Mouse (Mus musculus) cerebellum, adult 9-10 months (tissue): ENCODE data around the gene Tceanc2.

Experiments used
- DNase-seq: peaks from one replicate; pipeline ENCODE4 v3.0.0; 2022

The Tceanc2 gene

GRCm38 (mm10) chr4:107178182-107178829 is 610 bp downstream of the Tceanc2 start, which contains the start of gene Tmem59:
Tmem59 (plus strand) TSS chr4:107178399.
- DNase-seq, result peak; percentile 96

- DNase-seq, result no peak
Observed at GRCm38 (mm10) chr4:107177506-107177905, 1.4 kb downstream of the Tceanc2 start.

- DNase-seq, result no peak
Observed at GRCm38 (mm10) chr4:107167798-107168197, 11.1 kb downstream of the Tceanc2 start.

DNA sequence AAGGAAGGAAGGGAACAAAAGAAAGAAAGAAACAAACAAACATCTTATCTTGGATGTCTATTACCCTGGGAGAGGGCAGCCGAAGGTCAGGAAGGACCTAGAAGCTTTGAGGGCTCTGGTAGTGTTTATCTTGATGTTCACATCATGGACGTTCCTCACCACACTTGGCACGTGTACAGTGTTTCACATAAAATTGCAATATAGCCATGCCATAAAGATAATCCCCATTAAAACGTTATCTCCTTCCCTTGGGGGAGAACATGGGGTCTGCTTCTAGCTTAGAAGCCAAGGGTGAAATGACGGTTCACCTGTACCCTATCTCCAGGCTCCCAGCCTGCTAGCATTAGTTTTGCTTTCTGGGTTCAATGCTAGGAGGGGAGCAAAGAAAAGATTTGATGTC is 12.2 kb downstream of the Tceanc2 start:
- no peak for DNase-seq

- DNase-seq, result peak; percentile 92
Observed at GRCm38 (mm10) chr4:107163756-107164587, 14.9 kb downstream of the Tceanc2 start.

DNA sequence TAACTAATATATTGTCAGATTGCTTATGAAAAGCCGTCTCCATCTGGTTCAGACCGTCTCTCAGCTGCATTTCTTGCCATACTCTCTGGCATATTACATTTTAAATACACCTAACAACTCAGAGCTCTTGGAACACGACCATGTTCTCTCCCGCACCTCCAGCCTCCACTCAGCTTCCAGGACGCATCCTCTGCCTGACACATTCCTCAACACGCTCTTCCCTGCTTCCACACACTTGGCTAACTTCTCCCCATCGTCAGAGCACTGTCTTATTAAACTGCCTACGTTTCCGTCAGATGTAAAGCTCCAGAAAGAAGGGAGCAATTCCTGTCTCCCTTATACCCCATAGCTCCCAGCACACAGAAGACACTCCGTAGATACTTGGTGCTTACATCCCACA is 15.6 kb downstream of the Tceanc2 start:
- DNase-seq, result no peak

DNA sequence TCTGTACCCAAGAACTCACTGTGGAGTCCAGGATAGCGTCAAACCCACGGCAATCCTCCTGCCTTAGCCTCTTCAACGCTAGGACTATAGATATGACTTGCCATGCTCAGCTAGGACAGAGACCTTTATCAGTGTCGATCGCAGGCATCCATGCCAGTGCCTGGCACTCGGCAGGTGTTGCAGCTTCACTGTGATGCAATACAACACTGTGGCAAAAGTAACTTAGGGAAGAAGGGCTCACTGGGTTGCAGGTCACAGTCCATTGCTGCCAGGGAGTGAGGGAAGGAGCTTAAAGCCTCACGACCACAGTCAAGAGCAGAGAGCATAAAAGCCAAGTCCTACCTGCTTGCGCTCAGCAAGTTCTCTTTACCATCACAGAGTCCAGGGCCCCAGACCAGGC is 18.7 kb downstream of the Tceanc2 start:
- no peak for DNase-seq

DNA sequence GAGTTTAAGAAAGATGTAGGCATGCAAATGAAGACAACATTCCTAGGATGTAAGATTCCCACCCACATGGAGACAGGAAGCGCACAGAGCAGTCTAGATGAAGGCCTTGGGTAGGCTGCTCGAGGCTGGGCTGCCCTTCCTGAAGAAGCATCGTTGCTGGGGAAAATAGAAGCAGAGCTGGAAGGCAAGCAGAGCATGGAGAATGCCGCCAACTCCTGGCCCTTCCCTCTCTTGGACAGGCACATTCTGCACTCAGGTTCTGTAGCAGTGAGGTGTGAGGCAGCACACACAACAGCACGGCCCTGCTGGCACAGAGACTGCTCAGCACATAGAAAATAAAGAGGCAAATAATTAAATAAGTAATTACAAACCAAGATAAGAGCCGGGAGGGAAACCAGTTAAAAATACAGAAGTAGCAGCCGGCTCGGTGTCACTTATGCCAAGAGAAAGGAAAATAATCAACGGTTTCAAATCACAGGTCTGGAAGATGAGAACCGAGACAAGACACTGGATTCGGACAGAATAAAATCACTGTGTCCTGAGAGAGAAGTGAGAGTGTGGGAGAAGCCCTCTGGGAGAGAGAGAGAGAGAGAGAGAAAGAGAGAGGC is 19.6 kb downstream of the Tceanc2 start:
- DNase-seq, result no peak

DNA sequence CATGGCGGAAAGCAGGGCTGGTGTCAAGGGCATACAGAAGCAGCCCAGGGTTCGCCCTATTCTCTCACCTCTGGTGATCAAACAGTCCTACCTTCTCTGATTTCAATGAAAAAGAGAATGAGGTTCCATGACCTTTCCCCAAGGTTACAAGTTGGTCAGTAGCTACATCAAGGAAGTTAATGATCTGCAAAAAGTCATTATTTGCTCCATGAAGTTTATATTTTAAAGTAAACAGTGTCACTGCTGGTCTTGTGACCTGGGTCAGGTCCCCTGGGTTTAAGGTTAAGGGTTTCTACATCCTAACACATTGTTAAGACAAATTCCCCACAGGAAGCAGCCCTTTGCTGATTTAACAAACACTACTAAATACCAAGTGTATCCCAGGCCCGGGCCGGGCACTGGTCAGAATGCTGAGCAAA is 21.9 kb downstream of the Tceanc2 start:
- DNase-seq, result no peak

DNA sequence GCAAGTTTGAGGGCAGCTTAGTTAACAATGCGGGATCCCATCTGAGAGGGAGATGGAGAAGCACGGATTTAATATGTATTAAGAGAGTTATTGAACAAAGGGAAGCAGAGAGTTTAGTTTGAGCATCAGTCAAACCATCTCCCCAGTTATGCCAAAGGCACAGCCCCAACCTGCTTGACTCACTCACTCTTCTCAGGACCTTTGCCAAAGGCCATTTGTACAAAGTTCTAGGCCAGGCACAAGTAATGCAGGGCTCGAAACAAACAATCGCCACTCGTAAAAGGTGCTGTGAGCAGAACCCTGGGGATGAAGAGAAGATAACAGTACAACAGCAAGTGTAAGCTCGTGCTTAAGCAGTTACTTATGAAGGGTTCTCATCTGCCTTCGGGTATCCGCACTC is 26.3 kb downstream of the Tceanc2 start:
- DNase-seq, result no peak

GRCm38 (mm10) chr4:107150991-107151390 is 27.9 kb downstream of the Tceanc2 start:
- DNase-seq, result no peak

DNA sequence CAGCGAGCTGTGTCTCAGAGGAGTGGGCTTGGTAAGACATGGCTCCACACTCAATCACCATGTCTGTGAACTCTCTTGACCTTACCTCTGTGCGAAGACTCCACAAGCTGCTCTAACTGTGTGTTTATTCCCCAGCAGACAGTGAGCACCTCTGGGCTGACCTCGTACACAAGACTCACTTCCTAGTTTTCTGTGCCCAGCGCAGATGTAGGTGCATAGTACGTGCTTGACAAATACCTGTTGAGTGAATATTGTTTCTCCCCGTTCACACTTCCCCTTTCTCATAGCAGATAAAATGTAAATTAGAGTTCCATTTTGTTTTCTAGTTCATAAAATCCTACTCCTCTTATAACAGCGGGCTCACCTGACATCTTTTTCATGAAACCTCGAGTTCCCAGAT is 35.4 kb downstream of the Tceanc2 start:
- DNase-seq, result no peak

GRCm38 (mm10) chr4:107139836-107140631 is 38.9 kb downstream of the Tceanc2 start:
- no peak for DNase-seq

DNA sequence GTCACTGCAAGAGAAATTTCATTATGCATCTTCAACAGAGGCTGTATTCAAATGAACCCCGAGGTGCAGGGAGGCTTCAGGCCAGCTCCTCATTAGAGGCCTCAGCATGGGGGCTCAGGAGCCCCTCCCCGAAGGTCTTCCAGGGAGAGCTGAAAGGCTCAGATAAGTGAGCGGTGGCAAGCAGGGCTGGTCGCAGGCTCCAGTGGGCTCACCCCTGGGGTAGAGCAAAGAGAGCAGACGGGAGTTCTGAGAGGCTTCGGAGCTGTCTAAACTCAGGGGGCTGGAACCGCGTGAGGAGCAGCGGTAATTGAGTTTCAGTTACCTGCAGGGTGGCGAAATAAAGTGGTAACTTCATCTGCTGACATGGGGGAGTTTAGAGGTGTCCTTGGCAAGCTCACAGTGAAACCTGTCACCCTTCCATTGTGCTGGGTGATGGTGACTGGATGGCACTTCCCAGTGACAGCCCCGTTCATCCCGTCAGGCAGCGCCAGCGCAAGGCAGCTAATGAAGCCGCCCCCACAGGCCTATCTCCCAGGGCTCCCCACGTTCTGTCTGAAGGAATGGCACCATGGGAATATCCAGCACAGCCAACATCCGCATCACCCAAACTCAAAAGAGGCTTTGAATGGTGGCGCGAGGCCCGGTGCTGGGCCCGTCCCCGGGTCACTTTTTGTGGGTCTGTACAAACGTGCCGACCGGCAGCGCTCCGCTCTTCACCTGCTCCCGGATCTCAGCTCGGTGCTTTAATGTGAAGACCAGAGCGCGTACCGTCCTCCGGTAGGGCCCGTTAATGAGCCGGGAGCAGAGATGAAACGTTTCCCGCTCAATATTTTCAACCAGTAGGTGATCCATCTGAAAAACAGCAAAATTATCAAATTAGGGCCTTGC is 39.7 kb downstream of the Tceanc2 start:
- DNase-seq, result no peak

DNA sequence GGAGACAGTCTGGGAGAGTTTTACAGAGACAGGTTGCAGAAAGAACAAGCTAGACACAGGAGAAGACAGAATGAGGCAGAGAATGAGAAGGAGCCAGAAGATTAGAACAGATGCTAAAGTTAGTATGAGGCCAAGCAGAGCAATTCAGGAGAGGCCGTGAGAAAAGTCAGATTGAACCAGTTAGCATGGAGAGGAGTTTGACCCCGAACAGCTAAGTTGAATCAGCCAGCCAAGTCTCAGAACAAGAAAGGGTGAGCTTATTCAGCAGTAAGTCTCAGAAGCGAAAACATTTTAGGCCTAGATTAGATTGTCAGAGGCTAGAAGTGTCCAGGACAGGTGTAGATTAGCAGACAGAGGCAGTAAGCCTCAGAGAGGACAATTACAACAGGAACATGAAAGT is 42.4 kb downstream of the Tceanc2 start:
- no peak for DNase-seq

GRCm38 (mm10) chr4:107135663-107136062 is 43.3 kb downstream of the Tceanc2 start:
- DNase-seq, result peak; percentile 33

DNA sequence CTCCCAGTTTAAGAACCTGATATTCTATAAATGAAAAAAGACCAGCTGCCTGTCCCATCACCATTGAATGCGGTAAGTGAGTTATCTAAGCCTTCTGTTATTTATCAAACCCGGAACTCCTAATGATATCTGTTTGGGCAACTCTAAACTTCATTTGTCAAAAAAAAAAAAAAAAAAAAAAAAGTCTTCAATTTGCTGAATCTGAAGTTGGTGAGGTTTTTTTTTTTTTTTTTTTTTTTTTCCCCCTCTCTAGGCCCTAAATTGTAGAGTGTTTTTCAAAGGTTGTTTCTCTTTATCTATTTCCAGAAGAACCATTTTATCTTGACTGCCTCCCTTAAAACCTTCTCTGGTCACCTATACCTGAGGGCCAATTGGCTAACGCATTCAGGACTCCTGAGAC is 44.0 kb downstream of the Tceanc2 start:
- no peak for DNase-seq

- no peak for DNase-seq
Observed at GRCm38 (mm10) chr4:107130534-107130933, 48.4 kb downstream of the Tceanc2 start.

DNA sequence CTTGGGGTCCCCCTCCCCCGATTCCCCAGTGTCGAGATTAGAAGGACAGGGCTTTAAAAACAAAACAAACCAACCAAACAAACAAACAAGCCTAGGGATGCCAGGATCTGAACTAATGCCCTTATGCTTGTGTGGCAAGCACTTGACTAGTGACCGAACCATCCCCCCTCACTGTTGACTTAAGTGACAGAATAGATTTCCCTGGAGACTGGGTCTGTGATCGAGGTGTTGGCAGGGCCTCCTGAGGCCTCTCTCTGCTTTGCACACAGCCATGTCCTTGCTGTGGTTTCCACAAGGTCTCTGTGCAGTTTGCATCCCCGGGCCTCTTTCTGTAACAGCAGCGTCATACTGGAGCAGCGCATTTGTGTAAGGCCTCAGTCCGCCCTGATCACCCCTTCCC is 49.5 kb downstream of the Tceanc2 start:
- DNase-seq, result no peak

- peak; percentile 41 for DNase-seq
Observed at GRCm38 (mm10) chr4:107127901-107128669, 50.8 kb downstream of the Tceanc2 start.

DNA sequence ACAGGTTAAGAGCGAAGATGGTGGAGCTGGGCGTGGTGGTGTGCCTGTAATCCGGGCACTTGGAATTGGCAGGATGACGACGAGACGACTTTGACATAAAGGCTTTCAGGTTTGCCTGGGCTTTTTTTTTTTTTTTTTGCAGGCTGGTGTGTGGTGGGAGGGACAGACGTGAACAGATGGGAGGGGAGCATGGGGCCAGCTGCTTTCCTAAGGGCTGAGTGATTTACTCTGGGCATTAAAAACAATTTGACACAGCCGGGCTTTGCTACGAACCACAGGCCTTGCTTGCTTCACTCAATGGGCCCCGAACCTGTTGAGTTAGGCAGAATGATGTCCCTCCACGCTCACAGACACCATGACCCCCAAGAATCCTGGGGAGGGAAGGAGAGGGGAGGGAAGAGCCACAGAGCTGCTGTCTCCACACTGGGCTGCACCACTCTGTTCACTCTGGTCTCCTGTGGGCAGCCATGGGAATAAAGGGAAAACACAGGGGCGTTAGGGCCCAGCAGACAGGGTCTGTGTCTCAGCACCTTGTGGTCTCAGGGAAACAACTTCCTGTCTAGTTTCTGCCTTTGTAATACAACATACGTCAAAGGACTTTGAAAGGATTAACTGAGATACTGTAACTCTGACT is 51.9 kb downstream of the Tceanc2 start:
- DNase-seq, result no peak
